Mouse (Mus musculus): ENCODE measurements around the gene Tectb. TPM values are rescaled to one million over a fixed set of nuclear protein-coding genes. Genes with fewer than 3 reads are reported as not detected.
A peak's percentile ranks its signal among the peaks of the same experiment; 100 is the strongest.

Tectb gene
- total and polyA plus RNA-seq, 3 experiments, result not detected

GRCm38 (mm10) chr19:55219359-55219758 lies 38.8 kb downstream of the Tectb start:
- peaks cover 3 to 15% of the 10 kb centered on the region in 2 experiments; a peak in 3 of 4 replicates for H3K4me1 ChIP-seq (ENCODE audit: control insufficient read depth in 1 of 2, insufficient read depth in 2 of 2, low read length in 2 of 2)
- peak overlapping the region; percentile 84 for H3K27ac ChIP-seq (ENCODE audit: control insufficient read depth, low read depth, low read length)
- peak overlapping the region; percentile 64 for H3K9ac ChIP-seq (ENCODE audit: control insufficient read depth, low read depth, low read length, poor library complexity, severe bottlenecking)
- no peaks in the 10 kb centered on the region for H3K27me3 ChIP-seq (ENCODE audit: control insufficient read depth in 1 of 2, insufficient read depth in 2 of 2, low read length in 2 of 2)
- no peak for DNase-seq (ENCODE audit: low read depth, low spot score)
- H3K79me2 ChIP-seq (ENCODE audit: control insufficient read depth, insufficient read depth, low read length, poor library complexity), result no peaks in the 10 kb centered on the region; the same call in 1 of the 2 replicates
- no peaks in the 10 kb centered on the region for H3K9me3 ChIP-seq (replicated peaks; ENCODE audit: insufficient read depth, low read length)
- H3K4me3 ChIP-seq (ENCODE audit: control insufficient read depth in 1 of 2, insufficient read depth in 1 of 2, low read depth in 2 of 2, low read length in 2 of 2), result peak overlapping the region; percentile 61 to 63
- TF ChIP-seq UBTF (IDR thresholded peaks at IDR 0.05; ENCODE audit: borderline replicate concordance, insufficient read depth, low read depth, low read length) (no peak), USF1 (IDR thresholded peaks at IDR 0.05; ENCODE audit: low read depth, low read length) (no peak), USF2 (IDR thresholded peaks at IDR 0.05; ENCODE audit: borderline replicate concordance in 1 of 2, insufficient read depth in 1 of 2, low read depth in 1 of 2, low read length in 2 of 2) (no peak), CHD1 (IDR thresholded peaks at IDR 0.05; ENCODE audit: low read depth, low read length) (no peak), NRF1 (IDR thresholded peaks at IDR 0.05; ENCODE audit: insufficient read depth, low read depth, low read length, poor library complexity, severe bottlenecking) (no peak), MAFK (IDR thresholded peaks at IDR 0.05; ENCODE audit: borderline replicate concordance, low read depth, low read length) (no peak), RAD21 (IDR thresholded peaks at IDR 0.05; ENCODE audit: low read depth, low read length) (no peak), MYC (IDR thresholded peaks at IDR 0.05; ENCODE audit: low read depth, low read length) (no peak), POLR2AphosphoS5 (IDR thresholded peaks at IDR 0.05; ENCODE audit: borderline replicate concordance, low read depth, low read length) (no peak), NELFE (IDR thresholded peaks at IDR 0.05; ENCODE audit: low read depth, low read length) (no peak), MXI1 (IDR thresholded peaks at IDR 0.05; ENCODE audit: low read depth, low read length) (no peak), BHLHE40 (IDR thresholded peaks at IDR 0.05; ENCODE audit: borderline replicate concordance, low read depth, low read length) (no peak), E2F4 (IDR thresholded peaks at IDR 0.05; ENCODE audit: borderline replicate concordance, low read depth, low read length) (no peak), MYB (IDR thresholded peaks at IDR 0.05; ENCODE audit: low read depth, low read length) (no peak)
- H3K36me3 ChIP-seq (ENCODE audit: control insufficient read depth in 1 of 2, insufficient read depth in 2 of 2, low read length in 2 of 2), result peaks cover 0 to 7% of the 10 kb centered on the region in 2 experiments; a peak in 2 of 4 replicates

- TF ChIP-seq MAZ (IDR thresholded peaks at IDR 0.05; ENCODE audit: low read depth, low read length), result no peak
- TF ChIP-seq ZC3H11A (IDR thresholded peaks at IDR 0.05; ENCODE audit: low read depth, low read length), result no peak
- no peak for TF ChIP-seq E2F4 (IDR thresholded peaks at IDR 0.05; ENCODE audit: borderline replicate concordance, low read depth, low read length)
- no peak for TF ChIP-seq ZMIZ1 (IDR thresholded peaks at IDR 0.05; ENCODE audit: low read depth, low read length)
- TF ChIP-seq MXI1 (IDR thresholded peaks at IDR 0.05; ENCODE audit: low read depth, low read length), result no peak
- no peak for TF ChIP-seq RCOR1 (IDR thresholded peaks at IDR 0.05; ENCODE audit: low read depth, low read length)
- no peak for TF ChIP-seq POLR2AphosphoS5 (IDR thresholded peaks at IDR 0.05; ENCODE audit: borderline replicate concordance, low read depth, low read length)
- no peak for TF ChIP-seq ZKSCAN1 (IDR thresholded peaks at IDR 0.05; ENCODE audit: low read depth, low read length)
- no peak for TF ChIP-seq MEF2A (IDR thresholded peaks at IDR 0.05; ENCODE audit: extremely low read depth, insufficient replicate concordance, low read depth, low read length, poor library complexity, severe bottlenecking)
- no peak for TF ChIP-seq UBTF (IDR thresholded peaks at IDR 0.05; ENCODE audit: borderline replicate concordance, insufficient read depth, low read depth, low read length)
- no peaks in the 10 kb centered on the region for H3K9me3 ChIP-seq (replicated peaks; ENCODE audit: insufficient read depth, low read length)
- H3K27me3 ChIP-seq (ENCODE audit: control insufficient read depth in 1 of 2, insufficient read depth in 2 of 2, low read length in 2 of 2), result no peaks in the 10 kb centered on the region
- no peak for DNase-seq (ENCODE audit: low read depth, low spot score)
- H3K4me1 ChIP-seq (ENCODE audit: control insufficient read depth in 1 of 2, insufficient read depth in 2 of 2, low read length in 2 of 2), result peaks cover 3 to 15% of the 10 kb centered on the region in 2 experiments; a peak in 3 of 4 replicates
- H3K79me2 ChIP-seq (ENCODE audit: control insufficient read depth, insufficient read depth, low read length, poor library complexity), result no peaks in the 10 kb centered on the region; the same call in 1 of the 2 replicates
- peaks cover 0 to 7% of the 10 kb centered on the region in 2 experiments; a peak in 2 of 4 replicates for H3K36me3 ChIP-seq (ENCODE audit: control insufficient read depth in 1 of 2, insufficient read depth in 2 of 2, low read length in 2 of 2)
- H3K27ac ChIP-seq (ENCODE audit: control insufficient read depth, low read depth, low read length), result no peak overlapping the region
- no peak overlapping the region for H3K4me3 ChIP-seq (ENCODE audit: control insufficient read depth in 1 of 2, insufficient read depth in 1 of 2, low read depth in 2 of 2, low read length in 2 of 2)
- no peak overlapping the region for H3K9ac ChIP-seq (ENCODE audit: control insufficient read depth, low read depth, low read length, poor library complexity, severe bottlenecking)
These were observed 40.7 kb downstream of the Tectb start for GRCm38 (mm10) chr19:55221208-55221607.

All from MEL (cell line).